Mouse (Mus musculus) olfactory bulb, adult 2 months (tissue): ENCODE measurements around the gene Lactb. TPM values are rescaled to one million over a fixed set of nuclear protein-coding genes. Genes with fewer than 3 reads are reported as not detected.

Experiments
- H3K27ac ChIP-seq: fragments of 200-500 bp; 2 replicates; pipeline ENCODE4 v1.5.1; 2012; ENCODE audit warnings: low read depth, low read length; ENCODE audit not compliant: insufficient read depth
- H3K4me1 ChIP-seq: fragments of 200-500 bp; 2 replicates; pipeline ENCODE4 v1.6.1; 2012; ENCODE audit warnings: low read length; ENCODE audit not compliant: control insufficient read depth, insufficient read depth
- H3K4me3 ChIP-seq: fragments of 200-500 bp; 2 replicates; pipeline ENCODE4 v1.5.1; 2012; ENCODE audit warnings: mild to moderate bottlenecking, low read depth, low read length, moderate library complexity; ENCODE audit not compliant: insufficient read depth
- CTCF ChIP-seq: fragments of 200-500 bp; IDR thresholded peaks from 2 replicates; pipeline ENCODE4 v1.5.1; 2012; ENCODE audit warnings: low read depth, mild to moderate bottlenecking, low read length, moderate library complexity; ENCODE audit not compliant: insufficient read depth
- POLR2A ChIP-seq: fragments of 200-500 bp; IDR thresholded peaks from 2 replicates; pipeline ENCODE4 v1.6.1; 2012; ENCODE audit warnings: mild to moderate bottlenecking, low read depth, low read length, moderate library complexity; ENCODE audit not compliant: insufficient read depth
- whole genome bisulfite sequencing: fragments of 180-500 bp; shearing (Covaris S2); methylation state at CpG from one replicate; pipeline ENCODE4 v1.1.7; 2018; 5-methylcytosine and 5-hydroxymethylcytosine counted together
- polyA plus RNA-seq: library from polyadenylated mRNA; stranded (reverse); fragments of >200 nt; gene quantifications from 2 replicates; pipeline ENCODE4 v1.2.4, GENCODE M21; 2012; ENCODE audit warnings: low replicate concordance; ENCODE audit not compliant: missing spikeins, insufficient read depth, insufficient read length

Gene Lactb
- polyA plus RNA-seq, 1 experiment: not detected

- Histone ChIP-seq H3K4me1 (no peaks in the 10 kb centered on the region), H3K4me3 (no peak overlapping the region), H3K27ac (no peak overlapping the region)
- WGBS: 68% methylated on average over 3 of the region's 3 CpGs
- TF ChIP-seq CTCF (no peak), POLR2A (no peak)
Measured at GRCm38 (mm10) chr9:66961478-66961877, 13.8 kb downstream of the Lactb start.

- Histone ChIP-seq H3K4me3 (no peak overlapping the region), H3K27ac (no peak overlapping the region), H3K4me1 (no peaks in the 10 kb centered on the region)
- TF ChIP-seq POLR2A (no peak), CTCF (no peak)
- 91% methylated on average over 3 of the region's 3 CpGs for WGBS
Measured at GRCm38 (mm10) chr9:66957451-66957850, 17.8 kb downstream of the Lactb start.

GRCm38 (mm10) chr9:66952886-66953285 is 22.4 kb downstream of the Lactb start:
- WGBS: 78% methylated on average over 2 of the region's 2 CpGs
- TF ChIP-seq CTCF (no peak), POLR2A (no peak)
- Histone ChIP-seq H3K4me1 (no peaks in the 10 kb centered on the region), H3K4me3 (no peak overlapping the region), H3K27ac (no peak overlapping the region)

GRCm38 (mm10) chr9:66952321-66952720 is 23.0 kb downstream of the Lactb start:
- TF ChIP-seq POLR2A (no peak), CTCF (no peak)
- Histone ChIP-seq H3K4me1 (no peaks in the 10 kb centered on the region), H3K4me3 (no peak overlapping the region), H3K27ac (no peak overlapping the region)
- 73% methylated on average over 8 of the region's 8 CpGs for WGBS

GRCm38 (mm10) chr9:66948536-66948935 is 26.7 kb downstream of the Lactb start:
- WGBS: 92% methylated on average over 2 of the region's 2 CpGs

GRCm38 (mm10) chr9:66945647-66946641 is 29.3 kb downstream of the Lactb start, which contains the start of gene Rps27l:
TSS of gene Rps27l (plus strand) at chr9:66946086.
- WGBS: under 1% methylated on average over 77 of the region's 77 CpGs
- peak within 1 kb of the TSS; percentile 93 for H3K4me3 ChIP-seq
- 0 out of 2 replicates have a peak, but pooled peaks cover 3% of the 10 kb centered on the region for H3K4me1 ChIP-seq
- peak; percentile 48 for TF ChIP-seq POLR2A
- TF ChIP-seq CTCF: no peak
- H3K27ac ChIP-seq: peak within 1 kb of the TSS; percentile 91

More at GRCm38 (mm10) chr9:66948536-66948935, 26.7 kb downstream of the Lactb start:
- 0 out of 2 replicates have a peak, but pooled peaks cover 3% of the 10 kb centered on the region for H3K4me1 ChIP-seq
- TF ChIP-seq POLR2A (no peak), CTCF (no peak)
- no peak overlapping the region for H3K27ac ChIP-seq
- no peak overlapping the region for H3K4me3 ChIP-seq

- WGBS: 18% methylated on average over 4 of the region's 4 CpGs
- Histone ChIP-seq H3K27ac (no peak overlapping the region; the same call in 1 of the 2 replicates), H3K4me1 (0 out of 2 replicates have a peak, but pooled peaks cover 3% of the 10 kb centered on the region), H3K4me3 (peak overlapping the region; percentile 93)
- TF ChIP-seq CTCF (no peak), POLR2A (no peak)
Measured at GRCm38 (mm10) chr9:66945161-66945560, 30.1 kb downstream of the Lactb start.

GRCm38 (mm10) chr9:66938836-66939235 is 36.4 kb downstream of the Lactb start:
- 8% methylated on average over 4 of the region's 4 CpGs for WGBS
- Histone ChIP-seq H3K4me3 (no peak overlapping the region), H3K27ac (no peak overlapping the region), H3K4me1 (no peaks in the 10 kb centered on the region)
- no peak for TF ChIP-seq POLR2A
- TF ChIP-seq CTCF: no peak

- no peak for TF ChIP-seq POLR2A
- TF ChIP-seq CTCF: no peak
- H3K27ac ChIP-seq: no peak overlapping the region
- WGBS: 56% methylated on average over 8 of the region's 8 CpGs
Measured at GRCm38 (mm10) chr9:66937507-66937906, 37.8 kb downstream of the Lactb start.

More at GRCm38 (mm10) chr9:66937507-66937906, 37.8 kb downstream of the Lactb start:
- no peak overlapping the region for H3K4me3 ChIP-seq
- no peaks in the 10 kb centered on the region for H3K4me1 ChIP-seq
